Mouse (Mus musculus) liver (tissue): Measurements from ENCODE around the gene Eri2.
A peak's percentile ranks its signal among the peaks of the same experiment; 100 is the strongest.

Source experiments
- DNase-seq: peaks from one replicate; pipeline ENCODE4 v3.0.0-alpha.2; 2020; ENCODE audit warnings: mixed read lengths

Eri2 gene

GRCm38 (mm10) chr7:119793586-119794250 is at the start of gene Eri2, which contains the start of gene Rexo5:
Eri2 (minus strand) TSS chr7:119794058.
Rexo5 (plus strand) TSS chr7:119794006.
- DNase-seq, result peak; percentile 93

GRCm38 (mm10) chr7:119841820-119842449 is 48.1 kb upstream of the Eri2 start:
- no peak for DNase-seq

- DNase-seq, result no peak
These were observed 42.3 kb upstream of the Eri2 start for GRCm38 (mm10) chr7:119835996-119836777.

- DNase-seq, result no peak
These were observed 41.5 kb upstream of the Eri2 start for GRCm38 (mm10) chr7:119835371-119835770.

GRCm38 (mm10) chr7:119808723-119809122 is 14.9 kb upstream of the Eri2 start:
- DNase-seq, result no peak

GRCm38 (mm10) chr7:119807396-119807795 is 13.5 kb upstream of the Eri2 start:
- no peak for DNase-seq

- no peak for DNase-seq
These were observed 7.1 kb upstream of the Eri2 start for GRCm38 (mm10) chr7:119800991-119801390.

- no peak for DNase-seq
These were observed 6.6 kb upstream of the Eri2 start for GRCm38 (mm10) chr7:119800488-119800887.

GRCm38 (mm10) chr7:119795311-119795710 is 1.5 kb upstream of the Eri2 start:
- DNase-seq, result no peak

GRCm38 (mm10) chr7:119794251-119794638 is 387 bp upstream of the Eri2 start:
- peak; percentile 49 for DNase-seq

- no peak for DNase-seq
These were observed 4.8 kb downstream of the Eri2 start for GRCm38 (mm10) chr7:119789024-119789423.

- peak; percentile 58 for DNase-seq
These were observed 8.9 kb downstream of the Eri2 start for GRCm38 (mm10) chr7:119784908-119785307.

- DNase-seq, result no peak
These were observed 10.4 kb downstream of the Eri2 start for GRCm38 (mm10) chr7:119783453-119783852.

- DNase-seq, result no peak
These were observed 24.0 kb downstream of the Eri2 start for GRCm38 (mm10) chr7:119769895-119770294.

- no peak for DNase-seq
These were observed 26.9 kb downstream of the Eri2 start for GRCm38 (mm10) chr7:119766996-119767395.

GRCm38 (mm10) chr7:119764377-119764776 is 29.5 kb downstream of the Eri2 start:
- DNase-seq, result no peak

- DNase-seq, result no peak
These were observed 31.6 kb downstream of the Eri2 start for GRCm38 (mm10) chr7:119762166-119762697.

GRCm38 (mm10) chr7:119760527-119760951 is 33.3 kb downstream of the Eri2 start, which contains the start of gene Acsm3:
Acsm3 (plus strand) TSS chr7:119760923.
- DNase-seq, result no peak

- no peak for DNase-seq
These were observed 40.2 kb downstream of the Eri2 start for GRCm38 (mm10) chr7:119753696-119754095.

GRCm38 (mm10) chr7:119749942-119750341 is 43.9 kb downstream of the Eri2 start:
- DNase-seq, result no peak

- DNase-seq, result no peak
These were observed 45.1 kb downstream of the Eri2 start for GRCm38 (mm10) chr7:119748761-119749160.

- no peak for DNase-seq
These were observed 48.0 kb downstream of the Eri2 start for GRCm38 (mm10) chr7:119745869-119746268.

- peak; percentile 49 for DNase-seq
These were observed 49.5 kb downstream of the Eri2 start for GRCm38 (mm10) chr7:119744321-119744720.
